Mouse (Mus musculus): ENCODE data around the gene BC017158.

BC017158 gene

GRCm38 (mm10) chr7:128234796-128235195 is 63.2 kb downstream of the BC017158 start:
- Histone ChIP-seq H3K4me1 (replicated peaks; ENCODE audit: low read depth, low read length) (peaks cover 23% of the 10 kb centered on the region), H3K9me3 (ENCODE audit: low read length) (no peaks in the 10 kb centered on the region), H3K4me3 (replicated peaks; ENCODE audit: low read length) (no peak overlapping the region), H3K27me3 (ENCODE audit: insufficient read depth, low read length) (peaks cover 12% of the 10 kb centered on the region; the same call in 1 of the 2 replicates), H3K36me3 (ENCODE audit: insufficient read depth, low read length) (peaks cover 26% of the 10 kb centered on the region)
- TF ChIP-seq NANOG (IDR thresholded peaks at IDR 0.05; ENCODE audit: borderline replicate concordance, low read length) (no peak), POU5F1 (IDR thresholded peaks at IDR 0.05; ENCODE audit: borderline replicate concordance, low read length) (no peak), CTCF (conservative IDR thresholded peaks at IDR 0.05; ENCODE audit: low read length) (no peak)

- Histone ChIP-seq H3K4me1 (replicated peaks; ENCODE audit: low read depth, low read length) (peaks cover 9% of the 10 kb centered on the region), H3K36me3 (ENCODE audit: insufficient read depth, low read length) (peaks cover 19% of the 10 kb centered on the region), H3K9me3 (ENCODE audit: low read length) (0 out of 2 replicates have a peak, but pooled peaks cover under 1% of the 10 kb centered on the region), H3K4me3 (replicated peaks; ENCODE audit: low read length) (no peak overlapping the region), H3K27me3 (ENCODE audit: insufficient read depth, low read length) (peaks cover 12% of the 10 kb centered on the region)
- no peak for TF ChIP-seq NANOG (IDR thresholded peaks at IDR 0.05; ENCODE audit: borderline replicate concordance, low read length)
- no peak for TF ChIP-seq POU5F1 (IDR thresholded peaks at IDR 0.05; ENCODE audit: borderline replicate concordance, low read length)
- TF ChIP-seq CTCF (conservative IDR thresholded peaks at IDR 0.05; ENCODE audit: low read length) = no peak
Observed at GRCm38 (mm10) chr7:128231741-128232140, 66.2 kb downstream of the BC017158 start.

All from E14TG2a.4 (cell line).